Mouse (Mus musculus): ENCODE measurements around the gene Slc7a12.

The Slc7a12 gene

DNA sequence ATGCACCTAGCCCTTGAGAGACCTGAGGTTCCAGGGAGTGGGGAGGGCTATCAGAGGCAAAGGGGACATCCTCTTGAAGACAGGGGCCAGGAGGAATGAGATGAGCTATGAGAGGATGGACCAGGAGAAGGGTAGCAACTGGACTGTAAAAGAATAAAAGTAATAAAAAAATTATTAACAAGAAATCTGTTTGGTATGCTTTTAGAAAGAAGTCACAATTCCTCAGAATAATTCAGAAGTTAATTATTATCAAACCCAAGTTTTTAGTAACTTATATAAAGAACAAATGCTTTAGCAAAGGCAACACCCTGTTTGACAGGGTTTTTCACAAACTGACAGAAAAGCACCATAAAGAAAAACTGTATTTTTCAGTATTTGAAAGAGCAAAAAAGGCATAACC lies at the start of gene Slc7a12:
Slc7a12 (plus strand) TSS at position 301 of the 400 bp plus-strand sequence.
- DNase-seq (ENCODE audit: low spot score in 2 of 2): no peak

DNA sequence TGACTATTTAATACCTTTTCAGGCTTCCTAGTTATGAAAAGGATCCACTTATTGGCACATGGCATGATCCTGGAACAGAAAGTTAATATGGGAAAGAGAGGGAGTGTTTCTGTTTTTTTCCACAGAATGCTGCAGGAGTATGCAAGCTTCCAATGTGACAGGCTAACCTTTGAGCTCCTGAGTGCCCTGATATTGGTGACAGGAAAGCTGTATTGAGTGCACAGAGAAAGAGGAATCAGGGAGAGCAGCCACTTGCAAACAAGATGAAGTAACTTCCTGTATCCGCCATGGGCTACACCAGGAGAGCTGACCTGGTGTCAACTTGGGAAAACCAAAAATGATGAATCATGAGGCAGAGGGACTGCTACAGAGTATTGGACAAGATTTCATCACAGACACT lies 48.1 kb upstream of the Slc7a12 start:
- no peak for DNase-seq (ENCODE audit: low spot score in 2 of 2)

DNA sequence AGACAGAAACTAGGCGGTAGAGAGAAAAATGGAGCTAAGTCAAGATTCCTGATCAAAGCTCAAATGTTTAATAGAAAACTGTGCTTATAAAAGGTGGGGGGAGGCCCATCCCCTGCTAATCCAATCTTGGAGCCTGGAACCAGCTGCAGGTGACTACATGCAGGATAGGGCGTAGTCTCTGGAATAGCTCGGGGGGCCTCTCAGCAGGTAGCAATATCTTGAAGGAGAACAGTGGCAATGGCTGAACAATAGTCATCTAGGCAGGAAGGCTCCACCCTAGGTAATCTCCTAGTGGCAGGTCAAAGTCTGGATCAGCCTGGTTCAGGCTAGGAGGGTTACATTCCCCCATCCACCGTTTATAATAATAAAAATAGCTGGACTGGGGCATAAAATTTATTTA lies 34.5 kb upstream of the Slc7a12 start:
- no peak for DNase-seq (ENCODE audit: low spot score in 2 of 2)

- DNase-seq (ENCODE audit: low spot score in 2 of 2): no peak
These were observed 33.8 kb upstream of the Slc7a12 start for GRCm38 (mm10) chr3:14446691-14447090.

Measured in frontal cortex, postnatal 14 days (tissue).